Mouse (Mus musculus): ENCODE measurements at regions not wholly inside any gene's neighbourhood (a gene's known extent, or its start where the extent isn't known, plus 50 kb on each side); places are given as distances from the start of the nearest gene placed in this dataset.

- DNase-seq: no peak
Observed at GRCm38 (mm10) chr12:30647511-30647910, 63.3 kb downstream of the Tmem18 start.

GRCm38 (mm10) chr12:30651506-30651905, 67.3 kb downstream of the Tmem18 start:
- DNase-seq: no peak

GRCm38 (mm10) chr12:30654347-30655075, 70.3 kb downstream of the Tmem18 start:
- DNase-seq: no peak

- DNase-seq: no peak
Observed at GRCm38 (mm10) chr12:30655076-30655421, 70.8 kb downstream of the Tmem18 start.

- peak; percentile 57 for DNase-seq
Observed at GRCm38 (mm10) chr12:30678826-30679225, 94.6 kb downstream of the Tmem18 start.

GRCm38 (mm10) chr12:30690038-30690437, 105.8 kb downstream of the Tmem18 start:
- DNase-seq: no peak

- DNase-seq: peak; percentile 15
Observed at GRCm38 (mm10) chr12:30693540-30693939, 109.3 kb downstream of the Tmem18 start.

GRCm38 (mm10) chr12:30698256-30698655, 114.0 kb downstream of the Tmem18 start:
- DNase-seq: no peak

- DNase-seq: no peak
Observed at GRCm38 (mm10) chr12:30703691-30704090, 119.5 kb downstream of the Tmem18 start.

- DNase-seq: no peak
Observed at GRCm38 (mm10) chr12:30707271-30707670, 123.0 kb downstream of the Tmem18 start.

GRCm38 (mm10) chr12:30708635-30709181, 124.5 kb downstream of the Tmem18 start:
- DNase-seq: no peak

GRCm38 (mm10) chr12:30710554-30710953, 126.3 kb downstream of the Tmem18 start:
- DNase-seq: no peak

GRCm38 (mm10) chr12:30726747-30727146, 142.5 kb downstream of the Tmem18 start:
- peak; percentile 13 for DNase-seq

GRCm38 (mm10) chr12:30729437-30729836, 145.2 kb downstream of the Tmem18 start:
- no peak for DNase-seq

GRCm38 (mm10) chr12:30767621-30768020, 116.5 kb upstream of the Alkal2 start:
- no peak for DNase-seq

GRCm38 (mm10) chr12:30793371-30793770, 90.8 kb upstream of the Alkal2 start:
- DNase-seq: no peak

- DNase-seq: no peak
Observed at GRCm38 (mm10) chr12:30816096-30816495, 68.0 kb upstream of the Alkal2 start.

GRCm38 (mm10) chr12:30831383-30831782, 52.7 kb upstream of the Alkal2 start:
- DNase-seq: no peak

Data from embryo, embryonic 11 days (tissue).